Mouse (Mus musculus): ENCODE data around the gene Usp19.

- TF ChIP-seq POLR2A (IDR thresholded peaks at IDR 0.05; ENCODE audit: extremely low read depth, insufficient read depth, low read length) (no peak), CTCF (IDR thresholded peaks at IDR 0.05; ENCODE audit: extremely low read depth, insufficient read depth, low read length) (no peak)
Observed at GRCm38 (mm10) chr9:108521604-108522003, 31.2 kb downstream of the Usp19 start.
